Mouse (Mus musculus): ENCODE results near the gene Lrp2. TPM values are rescaled to one million over a fixed set of nuclear protein-coding genes. Genes with fewer than 3 reads are reported as not detected.

Gene Lrp2
- polyA plus RNA-seq, 1 experiment from 2014 or later, result 0.74 TPM

GRCm38 (mm10) chr2:69401891-69402290 lies 184.0 kb downstream of the Lrp2 start:
- no peak for ATAC-seq (ENCODE audit: insufficient number of reproducible peaks, low FRiP score)
- Histone ChIP-seq H3K9ac (no peak overlapping the region), H3K4me1 (replicated peaks) (no peaks in the 10 kb centered on the region), H3K27me3 (replicated peaks) (no peaks in the 10 kb centered on the region), H3K4me3 (no peak overlapping the region), H3K4me2 (no peak overlapping the region), H3K9me3 (replicated peaks) (no peaks in the 10 kb centered on the region), H3K27ac (ENCODE audit: poor library complexity, severe bottlenecking) (no peak overlapping the region), H3K36me3 (no peaks in the 10 kb centered on the region)
- WGBS, result 71% methylated on average over 6 of the region's 6 CpGs

- Histone ChIP-seq H3K4me1 (replicated peaks) (no peaks in the 10 kb centered on the region), H3K27me3 (replicated peaks) (no peaks in the 10 kb centered on the region; the same call in 1 of the 2 replicates), H3K4me2 (no peak overlapping the region), H3K4me3 (no peak overlapping the region), H3K9me3 (replicated peaks) (no peaks in the 10 kb centered on the region), H3K36me3 (no peaks in the 10 kb centered on the region), H3K27ac (ENCODE audit: poor library complexity, severe bottlenecking) (no peak overlapping the region), H3K9ac (no peak overlapping the region)
- ATAC-seq (ENCODE audit: insufficient number of reproducible peaks, low FRiP score), result no peak
- WGBS, result 62% methylated on average over 7 of the region's 7 CpGs
These were observed 184.8 kb downstream of the Lrp2 start for GRCm38 (mm10) chr2:69400866-69401604.

GRCm38 (mm10) chr2:69396760-69397435 lies 189.0 kb downstream of the Lrp2 start:
- H3K36me3 ChIP-seq, result no peaks in the 10 kb centered on the region
- WGBS, result 81% methylated on average over 12 of the region's 12 CpGs
- ATAC-seq (ENCODE audit: insufficient number of reproducible peaks, low FRiP score), result no peak

GRCm38 (mm10) chr2:69395597-69396248 lies 190.1 kb downstream of the Lrp2 start:
- Histone ChIP-seq H3K4me3 (no peak overlapping the region), H3K4me2 (no peak overlapping the region), H3K27me3 (replicated peaks) (no peaks in the 10 kb centered on the region; the same call in 1 of the 2 replicates), H3K4me1 (replicated peaks) (peaks cover 5% of the 10 kb centered on the region; the same call in 1 of the 2 replicates), H3K27ac (ENCODE audit: poor library complexity, severe bottlenecking) (no peak overlapping the region), H3K36me3 (no peaks in the 10 kb centered on the region), H3K9me3 (replicated peaks) (no peaks in the 10 kb centered on the region), H3K9ac (no peak overlapping the region)
- no peak for ATAC-seq (ENCODE audit: insufficient number of reproducible peaks, low FRiP score)
- 77% methylated on average over 9 of the region's 9 CpGs for WGBS

More at GRCm38 (mm10) chr2:69396760-69397435, 189.0 kb downstream of the Lrp2 start:
- Histone ChIP-seq H3K9ac (no peak overlapping the region), H3K27ac (ENCODE audit: poor library complexity, severe bottlenecking) (no peak overlapping the region), H3K4me2 (no peak overlapping the region), H3K9me3 (replicated peaks) (no peaks in the 10 kb centered on the region), H3K4me3 (no peak overlapping the region), H3K27me3 (replicated peaks) (no peaks in the 10 kb centered on the region; the same call in 1 of the 2 replicates), H3K4me1 (replicated peaks) (peaks cover 5% of the 10 kb centered on the region; the same call in 1 of the 2 replicates)

- H3K4me3 ChIP-seq, result no peak overlapping the region
- no peaks in the 10 kb centered on the region for H3K36me3 ChIP-seq
- H3K4me1 ChIP-seq (replicated peaks), result peaks cover 5% of the 10 kb centered on the region; the same call in 1 of the 2 replicates
- WGBS, result 89% methylated on average over 2 of the region's 2 CpGs
- no peaks in the 10 kb centered on the region; the same call in 1 of the 2 replicates for H3K27me3 ChIP-seq (replicated peaks)
- no peaks in the 10 kb centered on the region for H3K9me3 ChIP-seq (replicated peaks)
- H3K4me2 ChIP-seq, result no peak overlapping the region
- H3K9ac ChIP-seq, result no peak overlapping the region
- H3K27ac ChIP-seq (ENCODE audit: poor library complexity, severe bottlenecking), result no peak overlapping the region
- no peak for ATAC-seq (ENCODE audit: insufficient number of reproducible peaks, low FRiP score)
These were observed 191.9 kb downstream of the Lrp2 start for GRCm38 (mm10) chr2:69393947-69394346.

GRCm38 (mm10) chr2:69386118-69386871 lies 199.6 kb downstream of the Lrp2 start:
- no peaks in the 10 kb centered on the region for H3K27me3 ChIP-seq (replicated peaks)
- no peaks in the 10 kb centered on the region for H3K4me1 ChIP-seq (replicated peaks)
- WGBS, result 46% methylated on average over 3 of the region's 3 CpGs
- H3K27ac ChIP-seq (ENCODE audit: poor library complexity, severe bottlenecking), result no peak overlapping the region
- ATAC-seq (ENCODE audit: insufficient number of reproducible peaks, low FRiP score), result no peak
- H3K9me3 ChIP-seq (replicated peaks), result no peaks in the 10 kb centered on the region
- H3K4me3 ChIP-seq, result no peak overlapping the region
- H3K36me3 ChIP-seq, result no peaks in the 10 kb centered on the region
- H3K4me2 ChIP-seq, result no peak overlapping the region
- no peak overlapping the region for H3K9ac ChIP-seq

- no peaks in the 10 kb centered on the region for H3K36me3 ChIP-seq
- no peak for ATAC-seq (ENCODE audit: insufficient number of reproducible peaks, low FRiP score)
- no peaks in the 10 kb centered on the region for H3K27me3 ChIP-seq (replicated peaks)
- H3K4me3 ChIP-seq, result no peak overlapping the region
- no peak overlapping the region for H3K9ac ChIP-seq
- peaks cover 5% of the 10 kb centered on the region; the same call in 1 of the 2 replicates for H3K4me1 ChIP-seq (replicated peaks)
- H3K9me3 ChIP-seq (replicated peaks), result no peaks in the 10 kb centered on the region
- 85% methylated on average over 5 of the region's 5 CpGs for WGBS
- H3K27ac ChIP-seq (ENCODE audit: poor library complexity, severe bottlenecking), result no peak overlapping the region
- H3K4me2 ChIP-seq, result no peak overlapping the region
These were observed 203.0 kb downstream of the Lrp2 start for GRCm38 (mm10) chr2:69382838-69383237.

GRCm38 (mm10) chr2:69381740-69382139 lies 204.1 kb downstream of the Lrp2 start:
- ATAC-seq (ENCODE audit: insufficient number of reproducible peaks, low FRiP score), result no peak
- H3K9ac ChIP-seq, result no peak overlapping the region
- H3K36me3 ChIP-seq, result no peaks in the 10 kb centered on the region
- no peak overlapping the region for H3K4me2 ChIP-seq
- H3K27me3 ChIP-seq (replicated peaks), result no peaks in the 10 kb centered on the region
- no peak overlapping the region for H3K27ac ChIP-seq (ENCODE audit: poor library complexity, severe bottlenecking)
- H3K4me3 ChIP-seq, result no peak overlapping the region
- H3K9me3 ChIP-seq (replicated peaks), result no peaks in the 10 kb centered on the region
- 47% methylated on average over 8 of the region's 8 CpGs for WGBS
- H3K4me1 ChIP-seq (replicated peaks), result peaks cover 9% of the 10 kb centered on the region; the same call in 1 of the 2 replicates

- Histone ChIP-seq H3K27me3 (replicated peaks) (no peaks in the 10 kb centered on the region), H3K4me2 (no peak within 1 kb of the TSS), H3K36me3 (no peaks in the 10 kb centered on the region), H3K4me3 (no peak within 1 kb of the TSS), H3K9me3 (replicated peaks) (no peaks in the 10 kb centered on the region), H3K27ac (ENCODE audit: poor library complexity, severe bottlenecking) (no peak within 1 kb of the TSS), H3K9ac (no peak within 1 kb of the TSS), H3K4me1 (replicated peaks) (peaks cover 10% of the 10 kb centered on the region; the same call in 1 of the 2 replicates)
- WGBS, result 29% methylated on average over 13 of the region's 13 CpGs
- ATAC-seq (ENCODE audit: insufficient number of reproducible peaks, low FRiP score), result no peak
These were observed 205.6 kb downstream of the Lrp2 start, which contains the start of gene Dhrs9 for GRCm38 (mm10) chr2:69380281-69380680. TSS of gene Dhrs9 (plus strand) at chr2:69380445.

- Histone ChIP-seq H3K9me3 (replicated peaks) (no peaks in the 10 kb centered on the region), H3K36me3 (no peaks in the 10 kb centered on the region), H3K4me3 (no peak overlapping the region), H3K9ac (no peak overlapping the region), H3K27ac (ENCODE audit: poor library complexity, severe bottlenecking) (no peak overlapping the region), H3K27me3 (replicated peaks) (no peaks in the 10 kb centered on the region), H3K4me2 (no peak overlapping the region), H3K4me1 (replicated peaks) (peaks cover 10% of the 10 kb centered on the region; the same call in 1 of the 2 replicates)
- ATAC-seq (ENCODE audit: insufficient number of reproducible peaks, low FRiP score), result no peak
- 55% methylated on average over 1 of the region's 1 CpGs for WGBS
These were observed 206.1 kb downstream of the Lrp2 start for GRCm38 (mm10) chr2:69379801-69380200.
